Mouse (Mus musculus) bone marrow, adult 2 months (tissue): Measurements from ENCODE around the gene Slfnl1.

ENCODE experiments used
- CTCF ChIP-seq: fragments of 200-500 bp; IDR thresholded peaks from 2 replicates; pipeline ENCODE4 v1.5.1; 2011; ENCODE audit warnings: low read length, control low read depth; ENCODE audit not compliant: control insufficient read depth, insufficient read depth
- POLR2A ChIP-seq: fragments of 200-500 bp; IDR thresholded peaks from 2 replicates; pipeline ENCODE4 v1.6.1; 2011; ENCODE audit warnings: low read depth, mild to moderate bottlenecking, control low read depth, low read length, borderline replicate concordance; ENCODE audit not compliant: control insufficient read depth

DNA sequence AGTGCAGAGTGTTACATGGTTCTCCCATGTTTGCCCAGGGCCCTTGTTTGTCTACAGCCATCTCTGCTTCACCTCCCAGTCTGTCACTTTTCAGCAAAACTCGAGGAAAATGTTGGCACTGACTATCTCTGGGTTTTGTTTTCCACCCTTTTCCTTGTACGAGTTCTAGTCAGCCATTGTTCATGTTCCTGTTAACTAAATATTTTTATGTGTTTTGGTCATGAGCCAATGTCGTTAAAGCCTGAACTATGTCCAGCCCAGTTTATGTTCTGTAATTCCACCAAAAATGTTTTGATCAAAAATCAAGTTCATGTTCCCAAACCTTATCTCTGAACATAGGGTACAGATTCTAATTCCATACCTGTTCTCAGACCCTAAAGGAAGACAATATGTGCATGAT is 39.7 kb downstream of the Slfnl1 start:
- TF ChIP-seq POLR2A (no peak), CTCF (no peak)
